Mouse (Mus musculus) olfactory bulb, adult 2 months (tissue): ENCODE measurements around the gene Tbrg4.

Experiments used
- CTCF ChIP-seq: fragments of 200-500 bp; IDR thresholded peaks from 2 replicates; pipeline ENCODE4 v1.5.1; 2012; ENCODE audit warnings: low read depth, mild to moderate bottlenecking, low read length, moderate library complexity; ENCODE audit not compliant: insufficient read depth
- POLR2A ChIP-seq: fragments of 200-500 bp; IDR thresholded peaks from 2 replicates; pipeline ENCODE4 v1.6.1; 2012; ENCODE audit warnings: mild to moderate bottlenecking, low read depth, low read length, moderate library complexity; ENCODE audit not compliant: insufficient read depth

DNA sequence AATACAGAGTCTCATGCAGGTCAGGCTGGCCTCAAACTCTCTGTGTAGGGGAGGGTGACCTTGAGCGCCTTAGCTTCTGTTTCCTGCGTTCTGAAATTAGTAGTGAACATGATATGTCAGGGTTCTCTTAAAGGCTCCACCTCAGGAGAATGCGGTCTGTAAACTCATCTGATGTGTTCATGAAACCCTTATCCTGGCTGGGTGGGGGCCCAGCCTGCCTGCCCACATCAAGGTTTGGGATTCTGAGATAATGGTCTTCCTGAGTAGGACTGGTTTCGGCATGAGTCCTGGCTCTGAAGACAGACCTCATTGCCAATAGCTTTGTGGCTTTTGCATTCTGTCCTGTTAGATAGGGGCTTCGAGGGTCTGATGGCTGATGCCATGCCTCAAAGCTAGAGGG is 30.5 kb downstream of the Tbrg4 start:
- TF ChIP-seq CTCF, result no peak
- TF ChIP-seq POLR2A, result no peak
